Mouse (Mus musculus) T-helper 1 cell (primary cell): ENCODE measurements at regions not wholly inside any gene's neighbourhood (a gene's known extent, or its start where the extent isn't known, plus 50 kb on each side); places are given as distances from the start of the nearest gene placed in this dataset.

Experiments
- in situ Hi-C: fragments of 300-600 bp; cut with MboI, MseI; formaldehyde crosslinking; loops from one replicate; pipeline ENCODE4 v1.15.1; 2025; ENCODE audit warnings: high pct_unique_total_duplicates

DNA sequence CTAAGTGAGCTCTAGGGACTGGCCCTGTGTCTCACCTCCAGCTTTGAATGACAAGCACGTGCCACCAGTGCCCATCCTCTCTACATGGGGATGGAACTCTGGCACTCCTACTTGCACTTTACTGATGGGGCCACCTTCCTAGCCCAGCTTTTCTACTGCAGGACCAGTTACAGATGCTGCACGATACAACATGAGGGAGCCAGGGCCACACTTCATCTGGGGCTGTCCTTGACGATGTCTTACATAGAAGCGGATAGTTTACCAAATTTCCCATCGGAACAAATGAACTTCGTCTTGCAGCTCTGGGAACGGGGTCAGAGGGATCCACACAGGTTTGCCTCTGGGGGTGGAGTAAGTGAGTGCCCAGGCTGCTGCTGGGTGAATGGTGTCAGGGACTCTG, 253.7 kb upstream of the Dio3 start:
- in situ Hi-C loops, result loop anchor here (25.0 kb wide), 1 partner anchor 512 kb away; no protein-coding TSS in a partner anchor

DNA sequence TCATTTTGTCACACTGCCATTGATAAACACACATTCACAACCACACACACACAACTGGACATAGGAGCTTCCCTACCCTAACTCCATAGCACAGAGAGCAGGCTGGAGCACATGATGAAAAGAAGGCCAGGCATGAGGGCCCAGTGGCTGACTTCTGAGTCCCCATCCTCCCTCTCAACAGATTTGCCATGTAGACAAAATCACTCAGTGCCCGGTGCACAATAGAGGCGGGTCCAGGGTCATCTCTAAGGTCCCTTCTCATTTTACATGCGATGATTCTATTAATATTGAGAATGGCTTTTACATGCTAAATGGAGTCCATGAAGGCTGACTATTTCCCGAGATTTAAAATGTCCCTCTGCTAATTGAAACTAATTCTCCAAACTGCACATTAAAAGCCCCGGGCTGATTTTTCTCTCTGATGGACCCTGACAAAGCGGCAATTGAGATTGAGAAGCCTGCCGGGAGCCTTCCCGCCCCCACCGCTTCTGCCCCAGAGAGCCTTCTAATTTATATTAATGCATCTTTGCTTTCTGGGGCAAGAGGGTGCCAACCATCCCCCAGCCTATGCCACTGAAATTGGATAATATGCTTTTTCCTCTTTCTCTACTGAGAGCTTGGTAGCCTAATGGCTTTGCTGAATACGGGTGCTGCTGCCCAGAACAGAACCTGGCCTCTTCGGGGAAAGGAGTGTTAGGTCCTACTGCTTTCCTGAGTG, 252.7 kb upstream of the Dio3 start:
- in situ Hi-C loops, result loop anchor here (25.0 kb wide), 1 partner anchor 511 kb away; no protein-coding TSS in a partner anchor

DNA sequence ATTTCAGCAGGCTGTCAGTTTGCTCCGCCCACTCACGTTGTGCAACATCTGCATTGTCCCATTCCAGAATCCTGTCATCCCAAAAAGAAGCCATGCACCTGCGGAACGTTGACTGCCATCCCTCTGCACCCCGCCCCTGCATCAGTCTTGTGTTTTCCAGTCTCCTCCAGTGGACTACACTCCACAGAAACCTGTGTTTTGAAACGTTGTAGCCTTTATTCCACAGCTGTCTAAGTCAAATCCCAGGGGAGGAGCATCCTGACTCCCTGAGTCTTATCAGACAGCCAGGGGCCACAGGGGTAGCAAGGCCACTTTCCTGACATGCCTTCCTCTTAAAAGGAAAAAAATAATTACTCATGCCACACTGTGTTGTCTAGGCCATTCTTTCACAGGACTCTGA, 251.5 kb upstream of the Dio3 start:
- in situ Hi-C loops, result loop anchor here (25.0 kb wide), 1 partner anchor 510 kb away; no protein-coding TSS in a partner anchor

DNA sequence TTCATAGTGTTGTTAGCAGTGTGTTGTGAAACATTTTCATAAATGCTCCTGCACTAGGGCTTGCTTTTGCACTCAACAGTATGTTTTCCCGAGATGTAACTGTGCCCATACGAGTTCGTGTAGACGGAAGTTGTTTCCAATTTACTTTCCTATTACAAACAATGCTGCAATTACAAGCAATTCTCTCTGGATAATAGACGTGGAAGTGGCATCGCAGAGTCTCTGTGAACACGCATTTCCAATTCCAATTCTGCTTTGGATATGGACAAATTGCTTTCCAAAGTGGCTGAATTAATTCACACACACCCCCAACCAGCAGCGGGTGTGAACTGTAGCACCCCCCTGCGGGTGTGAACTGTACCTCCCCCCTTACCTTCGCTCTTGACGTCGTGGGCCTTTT, 250.9 kb upstream of the Dio3 start:
- in situ Hi-C loops, result loop anchor here (25.0 kb wide), 1 partner anchor 509 kb away; no protein-coding TSS in a partner anchor

DNA sequence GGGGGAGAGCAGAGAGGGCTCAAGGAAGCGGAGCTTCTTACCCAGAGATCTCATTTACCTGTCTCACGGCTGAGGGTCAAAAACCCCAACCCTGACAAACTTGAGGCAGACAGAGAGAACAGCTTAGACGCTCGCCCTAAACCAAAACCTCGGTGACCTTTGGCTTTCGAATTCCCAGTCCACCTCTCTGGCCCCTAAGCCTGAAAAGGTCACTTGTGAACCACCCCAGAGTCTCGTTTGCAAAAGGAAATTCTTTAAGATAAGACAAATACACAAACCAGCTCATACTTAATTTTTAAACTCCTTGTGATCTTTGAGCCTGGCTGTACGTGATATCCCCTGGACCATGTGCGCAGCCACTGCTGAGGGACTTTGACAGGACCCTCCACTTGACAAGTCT, 250.2 kb upstream of the Dio3 start:
- in situ Hi-C loops, result loop anchor here (25.0 kb wide), 1 partner anchor 509 kb away; no protein-coding TSS in a partner anchor

DNA sequence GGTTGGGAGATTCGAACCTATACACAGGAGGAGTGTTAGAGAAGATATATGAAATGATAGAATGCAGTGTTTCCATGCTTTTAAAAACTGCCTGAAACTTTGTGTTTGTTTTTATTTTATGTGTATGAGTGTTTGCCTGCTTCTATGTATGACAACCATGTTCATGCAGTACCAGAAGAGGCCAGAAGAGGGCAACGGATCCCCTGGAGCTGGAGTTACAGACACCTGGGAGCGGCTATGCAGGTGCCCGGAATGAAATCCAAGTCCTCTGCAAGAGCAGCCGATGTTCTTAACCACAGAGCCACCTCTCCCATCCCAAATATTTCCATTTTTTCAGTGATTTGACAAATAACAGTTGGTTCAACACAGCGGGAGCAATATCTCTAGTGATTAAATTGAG, 247.5 kb upstream of the Dio3 start:
- in situ Hi-C loops, result loop anchor here (25.0 kb wide), 1 partner anchor 506 kb away; no protein-coding TSS in a partner anchor

DNA sequence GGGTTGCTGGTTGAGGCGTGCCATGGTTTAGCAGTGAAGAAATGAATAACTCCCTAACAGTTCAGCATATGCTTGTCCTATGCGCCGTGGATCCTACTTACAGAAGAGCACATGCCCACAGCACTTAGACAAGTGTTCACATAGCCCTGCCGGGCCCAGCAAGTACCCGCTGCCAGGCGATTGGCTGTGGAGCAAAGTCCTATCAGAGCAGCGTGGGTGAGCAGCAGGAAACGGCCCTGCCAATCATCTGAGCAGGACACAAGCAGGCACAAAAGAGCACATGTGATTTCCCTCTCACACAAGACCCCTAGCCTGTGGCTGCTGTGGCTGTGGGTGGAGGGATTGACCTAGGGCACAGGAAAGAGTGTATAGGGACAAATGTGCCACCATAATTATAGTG, 243.7 kb upstream of the Dio3 start:
- in situ Hi-C loops, result loop anchor here (25.0 kb wide), 1 partner anchor 502 kb away; no protein-coding TSS in a partner anchor

DNA sequence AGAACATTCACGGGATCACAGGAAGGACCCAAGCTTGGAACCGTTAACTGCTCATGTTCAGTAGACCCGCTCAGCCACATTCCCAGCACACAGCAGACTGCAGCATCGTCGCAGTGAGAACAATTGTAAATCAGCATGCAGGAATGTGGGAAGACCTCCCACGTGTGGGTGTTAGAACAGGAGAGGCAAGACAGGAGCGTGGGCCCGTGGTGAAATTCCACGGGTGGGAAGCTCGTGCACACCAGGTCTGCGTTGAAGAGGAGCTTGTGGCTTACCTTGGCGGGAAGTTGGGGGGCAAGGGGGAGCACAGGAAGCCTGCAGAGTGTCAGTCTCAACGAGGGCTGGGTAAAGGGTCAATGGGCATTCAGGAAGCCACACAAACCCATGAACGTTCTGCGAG, 238.2 kb upstream of the Dio3 start:
- in situ Hi-C loops, result loop anchor here (5.0 to 25.0 kb wide), 2 partner anchors 322 to 497 kb away; no protein-coding TSS in a partner anchor

DNA sequence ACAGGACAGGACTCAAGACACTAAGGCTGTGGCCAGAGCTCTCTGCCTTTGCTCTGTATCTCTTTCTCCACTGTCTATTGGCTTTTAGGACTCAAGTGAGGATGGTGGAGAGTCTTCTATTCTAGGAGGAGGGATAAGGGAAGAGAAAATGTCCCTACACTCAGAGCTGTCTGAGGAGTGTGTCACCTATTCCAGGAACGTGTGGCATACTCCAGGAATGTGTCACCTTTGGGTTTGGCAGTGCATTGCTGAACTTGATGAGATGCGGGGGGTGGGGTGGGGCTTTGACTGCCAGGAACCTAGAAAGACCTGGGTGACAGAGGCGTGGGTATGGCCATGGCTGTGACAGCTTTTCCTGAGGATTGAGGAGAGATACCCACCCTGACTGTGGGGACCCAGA, 237.1 kb upstream of the Dio3 start:
- in situ Hi-C loops, result loop anchor here (5.0 to 25.0 kb wide), 2 partner anchors 321 to 496 kb away; no protein-coding TSS in a partner anchor

DNA sequence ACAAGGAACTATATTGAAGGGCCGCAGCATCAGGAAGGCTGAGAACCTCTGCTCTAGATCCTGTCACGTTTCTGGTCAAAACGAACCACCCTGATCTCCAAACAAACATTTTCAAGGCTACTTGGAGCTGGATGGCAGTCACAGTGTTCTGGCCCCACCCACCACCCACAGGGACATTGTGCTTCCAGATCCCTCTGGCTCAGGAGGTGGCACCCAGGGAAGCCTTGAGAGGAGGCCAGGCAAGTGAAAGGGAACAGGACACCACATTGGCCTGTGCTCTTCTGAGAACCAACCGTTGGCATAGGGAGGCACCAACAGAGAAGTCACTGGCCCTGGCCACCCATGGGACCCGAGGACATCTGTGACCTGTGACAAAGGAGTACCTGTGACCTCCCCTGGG, 234.6 kb upstream of the Dio3 start:
- in situ Hi-C loops, result loop anchor here (5.0 to 25.0 kb wide), 2 partner anchors 318 to 493 kb away; no protein-coding TSS in a partner anchor

DNA sequence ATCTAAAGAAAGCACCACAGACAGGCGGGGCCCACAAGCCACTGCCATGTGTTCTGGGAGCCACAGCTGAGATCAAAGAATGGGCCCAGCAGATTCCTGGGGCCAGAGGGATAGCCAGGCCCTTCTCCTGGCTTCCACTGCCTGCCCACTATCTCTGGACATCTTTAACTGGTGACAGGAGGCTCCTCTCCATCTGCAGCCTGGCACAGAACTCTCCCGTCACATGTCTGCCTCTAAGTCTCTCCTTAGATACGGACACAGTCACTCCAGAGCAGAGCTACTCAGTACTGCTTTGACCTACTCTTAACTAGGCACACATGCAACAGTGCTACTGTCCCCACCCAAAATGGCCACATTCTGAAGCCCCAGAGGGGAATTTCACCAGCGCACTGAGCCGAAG, 234.1 kb upstream of the Dio3 start:
- in situ Hi-C loops, result loop anchor here (5.0 to 25.0 kb wide), 2 partner anchors 318 to 493 kb away; no protein-coding TSS in a partner anchor

DNA sequence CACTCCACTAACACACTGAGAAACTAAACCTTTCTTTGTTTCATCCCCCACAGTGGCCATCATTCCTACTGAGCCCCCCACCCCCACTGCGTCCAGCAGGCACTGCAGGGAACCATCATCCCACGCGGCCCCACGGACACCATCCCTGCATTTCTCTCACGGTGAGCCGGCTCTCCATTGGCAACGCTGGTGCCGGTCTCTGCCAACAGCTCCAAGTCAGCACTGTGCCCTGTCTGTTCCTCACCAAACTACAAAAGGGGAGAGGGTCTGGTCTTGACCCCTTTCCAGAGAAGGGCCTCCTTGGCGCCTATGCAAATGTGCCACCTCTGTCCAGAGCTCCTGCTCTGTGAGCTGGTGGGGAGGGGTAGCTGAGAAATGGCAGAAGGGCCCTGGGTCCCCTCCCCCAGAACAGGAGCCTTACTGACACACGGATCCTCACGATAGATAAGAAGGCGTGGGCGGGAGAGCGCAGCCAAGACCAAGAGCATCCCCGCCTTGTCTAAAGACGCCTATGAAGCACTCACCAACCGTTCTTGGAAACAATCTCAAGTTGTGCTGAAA, 233.0 kb upstream of the Dio3 start:
- in situ Hi-C loops, result loop anchor here (25.0 kb wide), 1 partner anchor 491 kb away; no protein-coding TSS in a partner anchor

DNA sequence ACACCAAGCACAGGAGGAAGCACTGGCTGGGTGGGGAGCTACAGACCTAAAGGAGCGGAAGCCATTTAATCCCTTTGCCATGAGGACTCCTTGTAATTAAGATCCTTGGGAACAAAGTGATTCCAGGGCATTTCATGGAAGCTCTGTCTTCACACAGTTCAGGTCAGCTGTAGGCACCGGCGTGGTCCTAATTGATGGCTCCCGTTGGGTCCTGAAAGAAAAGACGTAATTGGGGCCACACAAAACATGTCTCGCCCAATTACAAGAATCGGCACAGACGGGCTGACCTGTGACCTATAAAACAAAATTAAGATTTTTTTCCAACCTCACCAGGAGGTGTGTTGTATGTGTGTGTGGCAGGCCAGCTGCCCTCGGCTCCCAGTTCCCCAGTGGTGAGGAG, 232.3 kb upstream of the Dio3 start:
- in situ Hi-C loops, result loop anchor here (25.0 kb wide), 1 partner anchor 491 kb away; no protein-coding TSS in a partner anchor

DNA sequence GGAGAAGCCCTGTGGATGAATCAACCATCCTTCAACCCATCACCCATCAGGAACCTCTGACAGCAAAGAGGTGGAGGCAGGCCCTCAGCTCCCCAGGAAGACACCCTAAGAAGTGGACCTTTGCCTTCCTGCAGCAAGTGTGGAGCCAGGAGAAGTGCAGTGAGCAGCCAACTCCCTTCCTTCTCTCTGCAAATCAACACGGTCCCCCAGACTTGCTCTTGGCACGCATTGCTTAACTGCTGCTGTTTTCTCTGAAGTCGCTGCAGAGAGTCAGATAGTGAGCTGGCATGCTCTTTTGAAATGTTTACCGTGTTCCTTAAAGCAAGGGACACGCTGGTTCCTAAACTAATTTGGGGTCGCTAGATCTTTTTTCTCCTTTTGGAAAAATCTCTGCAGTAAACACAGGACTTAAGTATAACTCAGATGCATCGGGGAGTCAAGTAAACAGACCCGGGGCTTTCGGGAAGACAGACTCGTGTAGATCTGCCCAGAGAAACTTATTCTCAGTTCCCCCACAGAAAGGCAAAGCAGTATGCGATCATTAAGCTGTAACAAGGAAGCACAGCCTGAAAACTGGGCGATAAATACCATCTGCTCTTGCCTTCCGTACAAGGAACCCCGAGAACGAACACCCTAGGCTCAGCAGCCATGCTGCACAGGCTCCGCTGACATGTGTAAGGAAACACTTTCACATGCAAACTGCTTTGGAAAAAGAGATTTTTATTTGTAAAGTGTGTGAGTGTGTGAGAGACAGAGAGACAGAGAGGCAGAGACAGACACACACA, 231.2 kb upstream of the Dio3 start:
- in situ Hi-C loops, result loop anchor here (25.0 kb wide), 1 partner anchor 490 kb away; no protein-coding TSS in a partner anchor

DNA sequence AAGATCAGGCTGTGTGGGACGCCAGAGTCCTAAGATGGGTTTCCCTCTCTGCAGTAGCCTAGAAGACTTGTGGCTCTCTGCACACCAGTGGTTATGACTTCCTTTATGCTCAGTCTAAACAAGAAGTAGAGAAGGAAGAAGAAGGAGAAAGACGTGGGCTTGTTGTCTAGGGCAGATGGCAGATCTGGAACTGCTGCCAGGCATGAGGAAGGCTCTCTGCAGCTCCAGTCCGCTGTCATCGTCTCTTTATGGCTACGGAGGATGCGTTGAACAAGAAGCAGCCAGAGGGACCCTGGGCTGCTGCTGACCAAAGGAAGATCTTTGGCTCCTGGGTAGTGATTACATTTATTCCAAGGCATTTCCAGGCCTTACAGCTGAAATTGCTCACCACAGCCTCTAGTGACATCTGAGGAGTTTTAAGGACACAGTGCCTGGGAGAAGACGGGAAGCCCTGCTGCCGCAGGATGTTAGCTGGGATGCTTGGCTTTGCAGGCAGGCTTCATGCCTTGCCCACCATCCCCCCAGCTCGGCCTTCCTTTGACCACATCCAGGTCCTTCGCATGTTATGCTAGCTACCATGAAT, 229.6 kb upstream of the Dio3 start:
- in situ Hi-C loops, result loop anchor here (25.0 kb wide), 1 partner anchor 488 kb away; no protein-coding TSS in a partner anchor

DNA sequence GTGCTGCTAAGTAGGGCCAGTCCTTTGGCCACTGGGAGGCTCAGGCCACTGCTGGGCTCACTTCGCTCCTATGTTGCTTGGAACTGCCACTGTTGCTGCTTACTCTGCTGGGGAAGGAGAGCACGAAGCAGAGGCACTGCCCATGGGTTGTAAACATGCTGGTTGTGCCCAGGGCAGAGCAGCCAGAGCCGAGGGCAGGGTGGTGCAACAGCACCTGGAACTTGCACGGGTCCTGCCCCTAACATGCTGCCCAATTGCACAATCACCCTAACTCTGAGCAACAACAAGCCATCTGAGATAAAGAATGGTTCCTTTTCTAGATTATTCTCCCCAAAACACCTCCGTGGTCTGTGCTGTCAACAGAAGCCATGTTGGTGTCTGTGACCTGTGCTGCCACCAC, 219.5 kb upstream of the Dio3 start:
- in situ Hi-C loops, result no loop called here

DNA sequence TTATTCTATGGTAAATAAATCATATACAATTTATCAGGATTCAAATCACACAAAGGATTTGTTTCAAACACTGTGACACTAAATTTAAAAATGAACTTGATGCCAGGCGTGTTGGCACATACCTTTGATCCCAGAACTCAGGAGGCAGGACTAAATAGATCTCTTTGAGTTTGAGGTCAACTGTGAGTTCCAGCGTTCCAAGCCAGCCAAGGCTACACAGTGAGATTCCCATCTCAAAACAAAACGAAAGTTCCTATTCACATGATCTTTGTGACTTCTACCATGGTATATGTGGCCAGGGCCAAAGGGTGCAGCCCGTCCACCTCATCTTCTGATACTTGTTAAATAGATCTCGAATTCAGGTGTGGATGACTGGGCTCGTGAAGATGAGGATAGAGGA, 216.9 kb upstream of the Dio3 start:
- in situ Hi-C loops, result no loop called here

DNA sequence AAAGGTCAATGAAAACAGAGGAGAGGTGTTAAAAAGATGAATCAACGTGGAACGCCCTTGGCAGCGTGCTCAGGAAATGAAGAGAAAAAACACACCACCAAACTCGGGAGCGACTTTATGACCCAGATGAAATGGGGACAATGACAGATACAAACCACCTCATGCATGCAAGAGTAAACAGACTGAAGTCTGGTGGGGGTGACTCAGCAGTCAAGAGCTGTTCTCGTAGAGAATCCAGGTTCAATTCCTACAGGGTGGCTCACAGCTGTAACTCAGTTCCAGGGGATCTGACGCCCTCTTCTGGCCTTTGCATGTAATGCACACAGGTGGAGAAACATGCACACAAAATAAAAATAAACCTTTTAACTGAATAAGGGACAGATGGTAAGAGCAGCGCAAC, 215.9 kb upstream of the Dio3 start:
- in situ Hi-C loops, result no loop called here

DNA sequence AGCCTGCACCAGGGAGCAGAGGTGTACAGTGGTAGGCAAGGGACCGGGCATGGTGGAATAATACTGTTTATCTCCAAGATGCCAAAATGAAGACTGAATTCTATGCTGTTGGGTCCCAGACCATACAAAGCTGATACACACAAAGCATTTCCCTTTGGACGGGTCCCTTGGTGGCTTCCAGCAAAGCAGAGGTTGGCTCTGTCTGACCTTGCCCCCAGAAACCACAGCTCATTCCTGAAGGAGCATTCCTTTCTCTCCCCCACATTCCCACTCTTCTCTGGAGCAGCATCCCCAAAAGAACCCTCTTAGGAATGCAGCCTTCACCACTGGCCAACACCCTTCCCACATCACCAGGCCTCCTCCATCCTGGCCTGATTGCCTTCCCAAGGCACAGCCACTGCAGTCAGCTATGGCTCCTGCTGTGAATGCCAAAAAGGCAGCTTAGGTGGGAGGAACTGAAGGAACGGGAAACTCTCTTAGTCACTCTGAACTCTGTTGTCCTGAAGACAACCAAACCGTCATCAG, 212.4 kb upstream of the Dio3 start:
- in situ Hi-C loops, result no loop called here

DNA sequence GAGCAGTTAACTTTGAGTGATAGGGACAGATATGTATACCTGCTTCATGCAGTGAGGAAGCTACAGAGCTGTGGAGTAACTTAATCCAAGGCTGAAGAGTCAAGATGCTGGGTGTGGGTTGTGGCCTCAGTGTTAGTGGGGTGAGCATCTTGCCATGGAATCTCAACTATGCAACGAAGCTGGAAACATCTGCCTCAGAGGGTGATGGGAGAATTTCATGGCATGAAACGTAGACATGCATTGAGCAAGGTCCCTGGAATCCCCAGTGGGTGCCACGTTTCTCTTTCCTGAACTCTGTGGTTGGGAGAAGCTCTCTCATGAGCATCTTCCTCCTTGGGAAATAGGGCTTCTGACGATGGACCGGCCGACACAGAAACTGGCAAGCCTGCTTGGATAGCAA, 208.4 kb upstream of the Dio3 start:
- in situ Hi-C loops, result no loop called here

DNA sequence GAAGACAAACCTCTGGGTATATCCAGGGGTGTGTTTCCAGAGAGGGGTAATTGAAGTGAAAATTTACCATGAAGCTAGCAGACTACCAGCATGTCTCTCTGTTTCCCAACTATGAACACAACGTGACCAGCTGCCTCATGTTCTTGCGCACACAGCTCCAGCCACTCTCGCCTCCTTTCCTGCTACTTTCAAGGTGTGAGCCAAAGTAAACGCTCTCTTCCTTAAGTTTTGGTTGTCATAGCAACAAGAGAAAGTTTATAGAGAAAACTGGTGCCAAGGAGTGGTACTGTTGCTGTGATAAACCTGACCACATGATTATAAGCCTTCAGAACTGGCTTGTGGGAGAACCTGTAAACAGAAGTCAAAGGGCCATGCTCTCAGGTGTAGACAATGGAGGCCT, 207.0 kb upstream of the Dio3 start:
- in situ Hi-C loops, result no loop called here
